Mouse (Mus musculus): ENCODE measurements around the gene Srrt. TPM values are rescaled to one million over a fixed set of nuclear protein-coding genes. Genes with fewer than 3 reads are reported as not detected.

The Srrt gene
- polyA plus RNA-seq, 1 experiment from 2014 or later = 106 TPM

GRCm38 (mm10) chr5:137295296-137295695 lies 12.2 kb downstream of the Srrt start:
- Histone ChIP-seq H3K27me3 (replicated peaks) (peaks cover 15% of the 10 kb centered on the region), H3K27ac (ENCODE audit: poor library complexity, severe bottlenecking) (peak overlapping the region; percentile 88; the same call in 1 of the 2 replicates), H3K9me3 (replicated peaks) (no peaks in the 10 kb centered on the region), H3K4me1 (replicated peaks) (peaks cover 22% of the 10 kb centered on the region), H3K9ac (peak overlapping the region; percentile 80), H3K4me2 (peak overlapping the region; percentile 94), H3K36me3 (peaks cover 54% of the 10 kb centered on the region), H3K4me3 (peak overlapping the region; percentile 60)
- WGBS = 76% methylated on average over 9 of the region's 9 CpGs
- no peak for ATAC-seq (ENCODE audit: insufficient number of reproducible peaks, low FRiP score)

DNA sequence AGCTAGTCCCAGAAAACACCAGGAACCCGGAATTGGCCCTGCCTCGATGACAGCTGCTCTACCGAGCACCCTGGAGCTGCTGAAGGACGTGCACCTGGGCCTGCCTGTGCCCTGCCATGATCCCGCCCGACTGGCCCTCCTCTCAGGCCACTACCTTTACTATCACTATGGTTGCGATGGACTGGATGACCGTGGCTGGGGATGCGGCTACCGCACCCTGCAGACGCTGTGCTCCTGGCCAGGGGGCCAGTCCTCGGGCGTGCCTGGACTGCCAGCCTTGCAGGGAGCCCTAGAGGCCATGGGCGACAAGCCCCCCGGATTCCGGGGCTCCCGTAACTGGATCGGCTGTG lies 12.8 kb downstream of the Srrt start:
- H3K27me3 ChIP-seq (replicated peaks) = peaks cover 21% of the 10 kb centered on the region
- WGBS = 7% methylated on average over 18 of the region's 18 CpGs
- peaks cover 26% of the 10 kb centered on the region for H3K4me1 ChIP-seq (replicated peaks)
- peak overlapping the region; percentile 60 for H3K4me3 ChIP-seq
- H3K9me3 ChIP-seq (replicated peaks) = no peaks in the 10 kb centered on the region
- peak overlapping the region; percentile 94 for H3K4me2 ChIP-seq
- H3K27ac ChIP-seq (ENCODE audit: poor library complexity, severe bottlenecking) = peak overlapping the region; percentile 88
- ATAC-seq (ENCODE audit: insufficient number of reproducible peaks, low FRiP score) = peak; percentile 27
- H3K9ac ChIP-seq = peak overlapping the region; percentile 80
- peaks cover 49% of the 10 kb centered on the region for H3K36me3 ChIP-seq

- Histone ChIP-seq H3K27me3 (replicated peaks) (peaks cover 27% of the 10 kb centered on the region), H3K4me3 (peak within 1 kb of the TSS; percentile 60), H3K4me2 (peak within 1 kb of the TSS; percentile 94), H3K27ac (ENCODE audit: poor library complexity, severe bottlenecking) (peak within 1 kb of the TSS; percentile 88), H3K36me3 (peaks cover 42% of the 10 kb centered on the region), H3K9ac (peak within 1 kb of the TSS; percentile 84), H3K9me3 (replicated peaks) (no peaks in the 10 kb centered on the region), H3K4me1 (replicated peaks) (peaks cover 32% of the 10 kb centered on the region)
- under 1% methylated on average over 52 of the region's 52 CpGs for WGBS
- peak; percentile 91 for ATAC-seq (ENCODE audit: insufficient number of reproducible peaks, low FRiP score)
These were observed 13.4 kb downstream of the Srrt start, which contains the start of gene Ufsp1 for GRCm38 (mm10) chr5:137293839-137294743. Gene Ufsp1, plus strand, starts transcription at chr5:137294629.

- peak; percentile 39; the same call in 1 of the 2 replicates for ATAC-seq (ENCODE audit: insufficient number of reproducible peaks, low FRiP score)
- Histone ChIP-seq H3K27ac (ENCODE audit: poor library complexity, severe bottlenecking) (peak overlapping the region; percentile 88), H3K4me2 (peak overlapping the region; percentile 94), H3K27me3 (replicated peaks) (peaks cover 33% of the 10 kb centered on the region), H3K36me3 (peaks cover 34% of the 10 kb centered on the region), H3K4me1 (replicated peaks) (peaks cover 40% of the 10 kb centered on the region), H3K9ac (peak overlapping the region; percentile 70), H3K9me3 (replicated peaks) (no peaks in the 10 kb centered on the region), H3K4me3 (peak overlapping the region; percentile 60)
- WGBS = 2% methylated on average over 15 of the region's 15 CpGs
These were observed 14.2 kb downstream of the Srrt start for GRCm38 (mm10) chr5:137293282-137293681.

GRCm38 (mm10) chr5:137291381-137291926 lies 16.0 kb downstream of the Srrt start:
- H3K9me3 ChIP-seq (replicated peaks) = no peaks in the 10 kb centered on the region
- H3K9ac ChIP-seq = no peak overlapping the region
- no peak for ATAC-seq (ENCODE audit: insufficient number of reproducible peaks, low FRiP score)
- no peak overlapping the region for H3K4me3 ChIP-seq
- H3K4me2 ChIP-seq = peak overlapping the region; percentile 86
- H3K27me3 ChIP-seq (replicated peaks) = peaks cover 45% of the 10 kb centered on the region
- H3K36me3 ChIP-seq = peaks cover 16% of the 10 kb centered on the region
- H3K27ac ChIP-seq (ENCODE audit: poor library complexity, severe bottlenecking) = no peak overlapping the region
- WGBS = 71% methylated on average over 15 of the region's 15 CpGs
- peaks cover 56% of the 10 kb centered on the region for H3K4me1 ChIP-seq (replicated peaks)

- peak overlapping the region; percentile 27 for H3K4me3 ChIP-seq
- peak overlapping the region; percentile 86 for H3K4me2 ChIP-seq
- peaks cover 45% of the 10 kb centered on the region for H3K27me3 ChIP-seq (replicated peaks)
- H3K4me1 ChIP-seq (replicated peaks) = peaks cover 56% of the 10 kb centered on the region
- WGBS = 21% methylated on average over 15 of the region's 15 CpGs
- no peaks in the 10 kb centered on the region for H3K9me3 ChIP-seq (replicated peaks)
- peaks cover 8% of the 10 kb centered on the region for H3K36me3 ChIP-seq
- H3K27ac ChIP-seq (ENCODE audit: poor library complexity, severe bottlenecking) = peak overlapping the region; percentile 41; the same call in 1 of the 2 replicates
- ATAC-seq (ENCODE audit: insufficient number of reproducible peaks, low FRiP score) = peak; percentile 58
- H3K9ac ChIP-seq = peak overlapping the region; percentile 69; the same call in 1 of the 2 replicates
These were observed 16.8 kb downstream of the Srrt start for GRCm38 (mm10) chr5:137290677-137291076.

- WGBS = 40% methylated on average over 13 of the region's 13 CpGs
- ATAC-seq (ENCODE audit: insufficient number of reproducible peaks, low FRiP score) = peak; percentile 48
- Histone ChIP-seq H3K9ac (peak overlapping the region; percentile 69), H3K9me3 (replicated peaks) (no peaks in the 10 kb centered on the region), H3K36me3 (no peaks in the 10 kb centered on the region), H3K27ac (ENCODE audit: poor library complexity, severe bottlenecking) (peak overlapping the region; percentile 70), H3K27me3 (replicated peaks) (peaks cover 45% of the 10 kb centered on the region), H3K4me1 (replicated peaks) (peaks cover 48% of the 10 kb centered on the region), H3K4me3 (peak overlapping the region; percentile 45), H3K4me2 (peak overlapping the region; percentile 86)
These were observed 17.7 kb downstream of the Srrt start for GRCm38 (mm10) chr5:137289591-137290365.

GRCm38 (mm10) chr5:137288999-137289470 lies 18.4 kb downstream of the Srrt start:
- Histone ChIP-seq H3K4me1 (replicated peaks) (peaks cover 47% of the 10 kb centered on the region), H3K9me3 (replicated peaks) (no peaks in the 10 kb centered on the region), H3K9ac (peak overlapping the region; percentile 69), H3K36me3 (no peaks in the 10 kb centered on the region), H3K4me3 (peak overlapping the region; percentile 45), H3K27me3 (replicated peaks) (peaks cover 45% of the 10 kb centered on the region), H3K27ac (ENCODE audit: poor library complexity, severe bottlenecking) (peak overlapping the region; percentile 70), H3K4me2 (peak overlapping the region; percentile 86)
- ATAC-seq (ENCODE audit: insufficient number of reproducible peaks, low FRiP score) = peak; percentile 7; the same call in 1 of the 2 replicates
- WGBS = 1% methylated on average over 25 of the region's 25 CpGs

- H3K4me3 ChIP-seq = peak overlapping the region; percentile 45
- H3K27me3 ChIP-seq (replicated peaks) = peaks cover 45% of the 10 kb centered on the region
- under 1% methylated on average over 45 of the region's 65 CpGs for WGBS
- no peaks in the 10 kb centered on the region for H3K36me3 ChIP-seq
- H3K4me1 ChIP-seq (replicated peaks) = peaks cover 44% of the 10 kb centered on the region
- peak overlapping the region; percentile 86 for H3K4me2 ChIP-seq
- peak; percentile 26; the same call in 1 of the 2 replicates for ATAC-seq (ENCODE audit: insufficient number of reproducible peaks, low FRiP score)
- H3K9me3 ChIP-seq (replicated peaks) = no peaks in the 10 kb centered on the region
- peak overlapping the region; percentile 70 for H3K27ac ChIP-seq (ENCODE audit: poor library complexity, severe bottlenecking)
- peak overlapping the region; percentile 69 for H3K9ac ChIP-seq
These were observed 19.3 kb downstream of the Srrt start for GRCm38 (mm10) chr5:137287953-137288743.
